Mouse (Mus musculus) right cerebral cortex, postnatal 4 days (tissue): ENCODE results near the gene Adgrg3.
"Not testable (repeated sequence)": the region's sequence is repeated elsewhere in the genome, so short reads cannot be mapped to it uniquely, and the experiment has no call there.

ENCODE experiments used
- DNase-seq: peaks from one replicate; pipeline ENCODE4 v3.0.0-alpha.2; 2022

Gene Adgrg3

GRCm38 (mm10) chr8:95028391-95028790 lies 10.9 kb downstream of the Adgrg3 start:
- not testable (repeated sequence) for DNase-seq

GRCm38 (mm10) chr8:95037106-95037925 lies 19.8 kb downstream of the Adgrg3 start:
- DNase-seq: peak; percentile 51

- no peak for DNase-seq
These were observed 24.6 kb downstream of the Adgrg3 start for GRCm38 (mm10) chr8:95041883-95042784.

- DNase-seq: no peak
These were observed 27.3 kb downstream of the Adgrg3 start for GRCm38 (mm10) chr8:95044811-95045210.

- DNase-seq: no peak
These were observed 29.5 kb downstream of the Adgrg3 start for GRCm38 (mm10) chr8:95046982-95047381.

- DNase-seq: no peak
These were observed 30.6 kb downstream of the Adgrg3 start for GRCm38 (mm10) chr8:95047884-95048680.

- DNase-seq: no peak
These were observed 32.1 kb downstream of the Adgrg3 start for GRCm38 (mm10) chr8:95049636-95050035.

GRCm38 (mm10) chr8:95054438-95054837 lies 36.9 kb downstream of the Adgrg3 start:
- DNase-seq: no peak

- DNase-seq: no peak
These were observed 37.5 kb downstream of the Adgrg3 start, which contains the start of gene Drc7 for GRCm38 (mm10) chr8:95054927-95055510. Gene Drc7, plus strand, starts transcription at chr8:95055103.

- DNase-seq: no peak
These were observed 38.9 kb downstream of the Adgrg3 start for GRCm38 (mm10) chr8:95056414-95056813.

- DNase-seq: no peak
These were observed 41.2 kb downstream of the Adgrg3 start for GRCm38 (mm10) chr8:95058661-95059060.

- DNase-seq: no peak
These were observed 42.5 kb downstream of the Adgrg3 start for GRCm38 (mm10) chr8:95059812-95060533.

GRCm38 (mm10) chr8:95064531-95064930 lies 47.0 kb downstream of the Adgrg3 start:
- no peak for DNase-seq

GRCm38 (mm10) chr8:95067582-95067981 lies 50.1 kb downstream of the Adgrg3 start:
- peak; percentile 70 for DNase-seq

GRCm38 (mm10) chr8:95075504-95075903 lies 58.0 kb downstream of the Adgrg3 start:
- DNase-seq: no peak

- DNase-seq: no peak
These were observed 58.7 kb downstream of the Adgrg3 start for GRCm38 (mm10) chr8:95076151-95076550.

GRCm38 (mm10) chr8:95078055-95078454 lies 60.6 kb downstream of the Adgrg3 start:
- no peak for DNase-seq

- DNase-seq: no peak
These were observed 61.8 kb downstream of the Adgrg3 start for GRCm38 (mm10) chr8:95079305-95079704.

- peak; percentile 94 for DNase-seq
These were observed 63.2 kb downstream of the Adgrg3 start, which contains the start of gene Katnb1 for GRCm38 (mm10) chr8:95080381-95081341. Gene Katnb1, plus strand, starts transcription at chr8:95081186.

GRCm38 (mm10) chr8:95081650-95082049 lies 64.2 kb downstream of the Adgrg3 start:
- DNase-seq: no peak
